9 mouse cellular contexts compared by ENCODE assay signal in the genomic region with DNA sequence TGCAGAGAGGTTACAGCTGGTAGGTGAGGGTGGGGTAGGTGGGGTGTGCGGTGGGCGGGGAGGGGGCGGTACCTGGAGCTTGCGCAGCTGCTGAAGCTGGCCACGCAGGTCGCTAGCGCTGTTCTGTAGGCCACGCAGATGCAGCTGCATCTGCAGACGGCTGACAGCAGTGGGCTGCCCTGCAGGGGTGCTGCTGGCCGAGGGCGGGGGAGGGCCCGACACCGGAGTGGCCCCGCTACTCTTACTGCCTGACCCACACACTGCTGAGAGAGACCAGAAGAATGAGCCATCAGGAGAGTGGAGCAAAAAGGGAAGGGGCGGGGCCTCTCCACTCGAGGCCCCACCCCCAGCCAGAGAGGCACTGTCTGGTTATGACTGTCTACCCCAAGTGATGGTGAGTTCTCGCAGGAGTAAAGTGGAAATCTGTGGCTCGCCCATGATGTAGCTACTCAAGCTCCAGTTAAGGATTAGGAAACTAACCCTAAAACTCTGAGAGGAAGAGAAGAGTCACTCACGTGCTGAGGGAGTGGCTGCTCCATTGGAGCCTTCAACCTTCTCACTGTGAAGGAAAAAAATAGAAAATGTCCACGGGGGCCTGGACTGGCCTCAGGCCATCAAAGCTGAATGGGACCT. TPM values are rescaled to one million over a fixed set of nuclear protein-coding genes. Genes with fewer than 3 reads are reported as not detected.
A peak's percentile ranks its signal among the peaks of the same experiment; 100 is the strongest.
DNase-seq lines count a peak whose midpoint lies in the region; ATAC-seq lines count a peak whose summit lies in the region.
"Had no signal": no experiment of that assay in that cellular context is flagged by ENCODE, and none has a peak within 500 bp of the region (broad histone marks: within the 10 kb centered on the region; RNA-seq: fewer than 3 reads in every experiment).

No protein-coding gene starts in this region.

- WGBS in limb, embryonic 13.5 days: 4% methylated on average over 20 of the region's 20 CpGs

- H3K36me3 ChIP-seq in limb, embryonic 13.5 days: no peaks in the 10 kb centered on the region

- no peak overlapping the region for H3K27ac ChIP-seq in limb, embryonic 13.5 days

- peaks cover 45% of the 10 kb centered on the region for H3K4me1 ChIP-seq in limb, embryonic 13.5 days

- peak; percentile 21; the same call in 1 of the 2 replicates for ATAC-seq in limb, embryonic 13.5 days (ENCODE audit: low FRiP score, low read depth)
- ATAC-seq in erythroblast, adult 5-6 weeks (replicated peaks; ENCODE audit: low FRiP score, poor library complexity, severe bottlenecking): no peak

- H3K27me3 ChIP-seq in limb, embryonic 13.5 days: peaks cover 89% of the 10 kb centered on the region

- H3K4me3 ChIP-seq in limb, embryonic 13.5 days: peak overlapping the region; percentile 50

- no peaks in the 10 kb centered on the region for H3K9me3 ChIP-seq in limb, embryonic 13.5 days

- no peak overlapping the region for H3K9ac ChIP-seq in limb, embryonic 13.5 days

- H3K4me2 ChIP-seq in limb, embryonic 13.5 days (replicated peaks): peak overlapping the region; percentile 82

- peak; percentile 67 for DNase-seq in embryo, embryonic 10.5 days (ENCODE audit: low spot score)
- DNase-seq in embryo, embryonic 9.5 days (ENCODE audit: extremely low spot score): no peak
- peak; percentile 62 for DNase-seq in 416B (ENCODE audit: low read depth)
- peak; percentile 87 to 88 for DNase-seq in cerebellum, postnatal 10 days
- peak; percentile 71 for DNase-seq in retina, embryonic 14.5 days (ENCODE audit: low spot score)
- no peak for DNase-seq in right cerebral cortex, postnatal 25 days

RNA-seq across cellular contexts. Expression of a gene that starts 32.9 kb away (rescaled TPM):
- polyA plus RNA-seq in limb, embryonic 13.5 days (2015; fragmentation: Nextera tagmentation; extraction: Ambion mirVana): 1.1 and 1.5 TPM in 2 replicates
- total RNA-seq in erythroblast, adult 5-6 weeks (2015; ENCODE audit: low replicate concordance): not detected in 2 replicates
- not detected in 2 replicates for total RNA-seq in erythroblast, adult 5-6 weeks (2017; ENCODE audit: low replicate concordance)
- total RNA-seq: liver, adult 2 months had no signal
- polyA plus RNA-seq: liver, adult 2 months had no signal

RNA-seq across cellular contexts. Expression of a gene that starts 42.9 kb away (rescaled TPM):
- polyA plus RNA-seq in limb, embryonic 13.5 days (2015; fragmentation: Nextera tagmentation; extraction: Ambion mirVana): 0.32 and 0.48 TPM in 2 replicates
- not detected in 2 replicates for total RNA-seq in erythroblast, adult 5-6 weeks (2015; ENCODE audit: low replicate concordance)
- not detected in 2 replicates for total RNA-seq in erythroblast, adult 5-6 weeks (2017; ENCODE audit: low replicate concordance)

Comparison
In these comparisons a context has a peak if more than half of its experiments do, and no peak if none do; other contexts are left out.
1. DNase-seq: peak in embryo, embryonic 10.5 days (single experiment), 416B (single experiment), cerebellum, postnatal 10 days (2 of 2) and retina, embryonic 14.5 days (single experiment); none in embryo, embryonic 9.5 days (single experiment) and right cerebral cortex, postnatal 25 days (single experiment).